Mouse (Mus musculus) thymus, adult 2 months (tissue): ENCODE data around the gene Chrm5.

Experiments used
- CTCF ChIP-seq: fragments of 200-500 bp; IDR thresholded peaks from 2 replicates; pipeline ENCODE4 v1.5.1; 2012; ENCODE audit warnings: mild to moderate bottlenecking, control low read depth, low read length, moderate library complexity, borderline replicate concordance; ENCODE audit not compliant: control insufficient read depth, poor library complexity, insufficient read depth; ENCODE audit errors: extremely low read depth
- POLR2A ChIP-seq: fragments of 200-500 bp; IDR thresholded peaks from 2 replicates; pipeline ENCODE4 v1.6.1; 2012; ENCODE audit warnings: mild to moderate bottlenecking, low read length, control low read depth, moderate library complexity; ENCODE audit not compliant: control insufficient read depth, poor library complexity, insufficient read depth; ENCODE audit errors: extremely low read depth

GRCm38 (mm10) chr2:112429665-112430064, 50.9 kb downstream of the Chrm5 start:
- no peak for TF ChIP-seq POLR2A
- no peak for TF ChIP-seq CTCF
